Mouse (Mus musculus): ENCODE measurements around the gene Lmntd2.
A peak's percentile ranks its signal among the peaks of the same experiment; 100 is the strongest.
"Not testable (repeated sequence)": the region's sequence is repeated elsewhere in the genome, so short reads cannot be mapped to it uniquely, and the experiment has no call there.

Gene Lmntd2

DNA sequence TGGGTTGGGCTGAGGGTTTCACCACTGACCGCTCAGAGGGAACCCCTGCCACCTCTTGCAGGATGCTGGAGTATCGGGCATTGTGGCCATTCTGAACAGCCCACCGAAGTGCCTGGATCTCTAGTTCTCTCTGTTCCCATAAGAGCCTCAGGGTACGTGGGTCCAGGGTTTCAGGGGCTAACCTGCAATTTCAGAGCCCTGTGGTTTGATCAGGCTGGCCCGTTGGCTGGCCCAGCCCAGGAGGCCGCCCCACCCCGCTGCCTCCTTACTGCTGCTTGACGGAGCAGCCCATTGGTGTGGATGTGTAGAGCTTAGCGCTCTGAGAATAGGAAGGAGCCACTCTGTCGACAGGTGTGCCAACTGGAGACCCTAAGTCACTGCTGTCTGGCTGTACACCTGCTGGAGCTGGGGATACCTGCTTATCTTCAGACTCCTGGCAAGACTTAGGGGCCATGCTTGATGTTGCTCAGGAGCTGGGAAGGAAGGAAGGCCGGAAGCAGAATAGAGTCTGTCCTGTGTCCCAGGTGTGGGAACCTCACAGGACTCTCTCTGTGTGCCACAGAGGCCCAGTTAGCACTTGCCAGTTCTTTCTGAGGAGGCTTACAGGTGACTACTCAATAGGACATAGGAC lies at the start of gene Lmntd2:
TSS of gene Lmntd2 (minus strand) at position 476 of the 631 bp plus-strand sequence.
- no peak for DNase-seq (ENCODE audit: low read depth, low spot score)

DNA sequence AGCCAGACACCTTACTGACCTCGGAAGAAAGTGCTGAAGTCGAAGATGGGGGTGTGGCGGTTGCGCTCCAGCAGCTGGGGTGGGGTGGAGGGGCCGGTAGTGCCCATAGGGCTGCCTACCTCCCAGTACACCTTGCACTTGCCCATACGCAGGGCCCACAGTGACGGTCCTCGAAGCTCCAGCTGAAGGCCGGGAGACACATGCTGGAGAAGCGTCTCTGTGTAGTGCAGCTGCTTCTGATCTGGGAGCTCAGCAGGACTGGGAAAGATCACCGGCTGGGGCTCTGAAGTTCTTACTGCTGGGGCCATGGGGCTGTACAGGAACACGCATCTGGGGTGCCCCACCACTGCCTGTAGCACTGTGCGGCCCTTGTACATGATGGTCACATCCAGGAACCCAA lies 49.8 kb upstream of the Lmntd2 start:
- no peak for DNase-seq (ENCODE audit: low read depth, low spot score)

DNA sequence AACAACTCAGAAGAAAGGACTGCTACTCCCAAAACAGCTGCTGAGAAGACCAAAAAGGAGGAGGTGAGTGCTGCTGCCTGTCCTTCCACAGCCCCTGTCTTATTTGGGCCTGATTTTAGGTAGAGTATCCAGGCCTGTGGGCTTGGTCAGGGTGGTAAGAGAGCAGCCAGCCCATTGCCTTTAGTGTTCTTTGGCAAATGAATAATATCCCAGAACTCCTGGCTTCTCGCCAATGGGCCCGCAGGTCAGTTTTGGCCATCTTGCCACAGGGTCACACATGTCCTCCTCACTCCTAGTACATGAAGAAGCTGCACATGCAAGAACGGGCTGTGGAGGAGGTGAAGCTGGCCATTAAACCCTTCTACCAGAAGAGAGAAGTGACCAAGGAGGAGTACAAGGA lies 47.6 kb upstream of the Lmntd2 start:
- DNase-seq (ENCODE audit: low read depth, low spot score): no peak

DNA sequence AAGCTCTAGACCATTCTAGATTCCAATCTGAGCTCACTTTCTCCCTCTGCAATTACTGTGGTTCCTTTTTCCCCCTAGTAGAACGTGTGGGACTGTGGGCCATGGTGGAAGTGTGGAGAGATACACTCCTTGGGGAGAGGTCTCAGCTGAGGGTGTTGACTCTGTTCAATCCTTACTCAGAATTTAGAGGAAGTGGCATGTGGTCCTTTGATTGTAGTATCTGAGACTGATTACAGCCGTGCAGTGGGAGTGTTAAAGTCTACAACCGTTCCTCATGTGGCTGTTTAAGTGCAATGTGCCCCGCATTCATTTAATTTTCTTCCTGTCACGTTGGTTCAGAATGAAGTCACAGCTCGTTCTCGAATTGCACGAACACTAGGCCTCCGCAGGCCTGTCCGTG lies 42.3 kb upstream of the Lmntd2 start:
- DNase-seq (ENCODE audit: low read depth, low spot score): no peak

DNA sequence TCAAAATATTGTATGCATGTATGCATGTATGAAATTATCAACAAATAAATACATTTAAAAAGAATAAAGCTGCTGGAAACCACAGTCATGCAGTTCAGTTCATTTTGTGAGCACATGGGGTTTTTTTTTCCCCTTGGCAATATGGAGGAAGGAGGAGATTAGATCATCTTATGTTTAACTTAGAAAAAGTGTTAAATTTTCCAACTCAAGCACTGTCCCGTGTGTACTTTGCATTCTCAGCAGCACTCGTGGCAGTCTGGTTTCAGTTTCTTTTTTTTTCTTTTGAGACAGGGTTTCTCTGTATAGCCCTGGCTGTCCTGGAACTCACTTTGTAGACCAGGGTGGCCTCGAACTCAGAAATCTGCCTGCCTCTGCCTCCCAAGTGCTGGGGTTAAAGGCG lies 36.6 kb upstream of the Lmntd2 start:
- DNase-seq (ENCODE audit: low read depth, low spot score): not testable (repeated sequence)

DNA sequence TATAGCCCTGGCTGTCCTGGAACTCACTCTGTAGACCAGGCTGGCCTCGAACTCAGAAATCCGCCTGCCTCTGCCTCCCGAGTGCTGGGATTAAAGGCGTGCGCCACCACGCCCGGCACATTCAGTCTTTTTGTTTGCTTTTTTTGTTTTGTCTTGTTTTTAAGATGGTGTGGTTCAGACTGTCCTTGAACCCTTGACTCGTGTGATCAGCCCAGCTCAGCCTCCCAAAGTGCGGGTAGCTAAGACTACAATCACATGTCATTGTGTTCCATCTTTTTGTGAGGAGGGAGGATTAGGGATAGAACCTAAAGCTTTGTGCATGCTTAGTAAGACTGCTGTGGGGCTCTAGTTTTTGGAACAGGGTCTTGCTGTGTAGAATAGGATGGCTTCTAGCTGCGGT lies 17.7 kb upstream of the Lmntd2 start:
- peak; percentile 70 for DNase-seq (ENCODE audit: low read depth, low spot score)

DNA sequence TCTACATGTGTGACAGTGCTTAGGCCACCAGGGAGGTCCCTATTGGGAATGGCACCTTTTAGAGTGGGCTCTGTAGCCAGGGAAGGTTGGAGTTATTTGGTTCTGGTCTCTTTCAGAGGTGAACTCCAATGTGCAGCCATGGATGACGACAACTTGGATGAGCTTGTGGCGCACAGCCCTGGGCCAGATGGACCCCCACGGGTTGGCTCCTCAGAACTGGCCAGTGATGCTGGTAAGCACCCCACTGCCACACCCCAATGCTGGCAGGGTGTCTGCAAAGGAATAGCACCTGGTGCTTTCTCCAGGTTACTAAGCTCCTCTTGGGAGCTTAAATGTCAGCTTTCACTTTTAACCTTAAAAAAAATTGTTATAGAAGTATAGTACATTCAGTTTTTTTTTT lies 17.2 kb upstream of the Lmntd2 start:
- no peak for DNase-seq (ENCODE audit: low read depth, low spot score)

DNA sequence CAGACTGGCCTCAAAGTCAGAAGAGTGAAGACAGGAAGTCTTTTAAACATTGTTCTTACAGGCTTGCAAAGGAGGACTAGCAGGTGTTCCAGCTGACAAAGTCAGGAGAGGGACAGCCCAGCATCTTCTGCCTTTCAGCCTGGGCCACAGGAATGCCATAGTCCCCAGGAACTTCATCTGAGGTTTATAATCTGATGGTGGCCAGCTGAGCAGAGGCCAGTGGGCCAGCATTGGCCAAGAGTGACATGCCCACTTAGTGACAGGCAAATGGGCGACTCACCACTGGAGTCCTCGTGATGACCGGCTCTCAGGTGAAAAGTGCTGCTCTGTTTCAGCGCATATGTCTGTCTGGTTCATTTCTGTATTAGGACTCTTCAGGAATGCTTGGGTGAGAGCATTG lies 16.7 kb upstream of the Lmntd2 start:
- no peak for DNase-seq (ENCODE audit: low read depth, low spot score)

DNA sequence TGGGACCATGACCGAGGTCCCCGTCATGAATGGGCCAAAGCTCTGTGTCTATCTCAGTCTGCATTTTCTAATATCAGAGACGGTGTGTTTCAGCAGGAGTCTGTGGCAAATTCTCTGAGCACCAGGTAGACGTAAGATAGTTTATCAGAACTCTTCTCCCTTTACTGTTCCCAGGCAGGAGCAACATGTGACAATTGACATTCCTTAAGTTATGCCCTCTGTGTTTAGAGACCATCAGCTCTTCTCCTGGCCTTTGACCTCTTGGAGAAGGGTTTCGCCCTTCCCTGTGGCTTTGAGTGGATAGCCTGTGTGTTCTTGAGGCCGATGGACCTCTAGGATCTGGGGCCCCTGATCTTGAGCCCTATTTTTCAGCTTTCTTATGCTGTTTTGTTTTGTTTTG lies 15.8 kb upstream of the Lmntd2 start:
- DNase-seq (ENCODE audit: low read depth, low spot score): no peak

DNA sequence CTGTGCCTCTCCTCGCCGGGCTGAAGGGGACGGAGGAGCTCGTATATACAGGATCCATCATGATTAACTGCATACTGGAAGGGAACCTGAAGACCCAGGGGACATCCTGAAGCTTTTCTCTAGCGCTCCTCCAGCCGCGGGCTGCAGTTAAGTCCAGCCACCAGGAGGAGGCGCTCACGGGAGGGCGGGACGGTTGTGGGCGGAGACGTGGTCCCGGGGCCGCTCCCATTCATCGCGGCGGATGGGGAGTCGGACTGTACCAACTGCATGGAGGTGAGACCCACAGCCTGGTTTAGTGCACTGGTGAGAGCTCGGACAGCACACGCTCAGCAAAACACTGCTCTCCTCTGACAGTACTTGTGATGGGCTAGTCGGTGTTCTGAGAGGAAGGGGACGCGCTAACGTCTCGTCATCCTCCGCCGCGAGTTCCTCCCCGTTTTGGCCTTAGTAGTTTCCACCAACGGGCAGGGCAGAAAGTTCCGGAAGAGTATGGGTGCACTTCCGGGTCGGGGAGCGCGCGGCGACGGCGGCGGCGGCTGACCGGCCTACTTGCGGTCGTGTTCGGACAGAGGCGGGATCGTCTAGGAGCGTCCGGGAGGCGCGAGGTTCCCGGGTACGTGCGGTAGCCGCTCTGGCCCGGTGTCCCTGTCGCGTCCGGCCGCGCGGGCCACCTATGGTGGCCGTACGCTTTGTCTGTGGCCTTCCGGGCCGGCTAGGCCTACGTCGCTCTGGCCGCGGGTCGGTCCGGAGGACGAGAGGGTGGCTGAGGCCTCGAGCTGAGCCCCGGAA lies 14.6 kb upstream of the Lmntd2 start, which contains the start of gene Phrf1:
TSS of gene Phrf1 (plus strand) at position 506 of the 789 bp plus-strand sequence.
- DNase-seq (ENCODE audit: low read depth, low spot score): peak; percentile 94

DNA sequence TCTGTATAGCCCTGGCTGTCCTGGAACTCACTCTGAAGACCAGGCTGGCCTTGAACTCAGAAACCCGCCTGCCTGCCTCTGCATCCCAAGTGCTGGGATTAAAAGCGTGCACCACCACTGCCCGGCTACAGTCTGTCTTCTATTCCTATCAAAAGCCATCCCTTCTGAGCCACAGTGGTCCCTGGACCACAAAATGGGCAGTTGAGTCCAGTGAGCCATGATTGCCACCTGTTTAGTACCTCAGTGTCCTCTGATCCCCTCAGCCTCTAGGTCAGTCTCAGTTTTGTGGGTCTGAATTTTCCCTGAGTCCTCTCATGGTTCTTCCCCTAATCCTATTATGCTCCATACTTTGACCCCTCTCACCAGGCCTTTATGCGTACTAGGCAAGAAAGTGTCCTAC lies 13.9 kb upstream of the Lmntd2 start:
- DNase-seq (ENCODE audit: low read depth, low spot score): no peak

DNA sequence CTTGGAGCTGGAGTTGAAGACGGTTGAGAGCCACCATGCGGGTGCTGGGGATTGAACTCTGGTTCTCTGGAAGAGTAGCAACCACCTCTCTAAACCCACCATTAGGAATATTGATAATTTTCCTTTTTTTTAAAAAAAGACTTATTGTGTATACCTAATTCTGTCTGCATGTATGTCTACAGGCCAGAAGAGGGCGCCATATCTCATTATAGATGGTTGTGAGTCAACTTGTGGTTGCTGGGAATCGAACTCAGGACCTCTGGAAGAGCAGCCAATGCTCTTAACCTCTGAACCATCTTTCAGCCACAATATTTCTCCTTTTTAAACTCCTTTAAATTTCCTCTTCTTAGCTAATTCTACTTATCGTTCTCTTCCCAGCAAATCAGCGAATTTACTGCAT lies 12.7 kb upstream of the Lmntd2 start:
- peak; percentile 48 for DNase-seq (ENCODE audit: low read depth, low spot score)

DNA sequence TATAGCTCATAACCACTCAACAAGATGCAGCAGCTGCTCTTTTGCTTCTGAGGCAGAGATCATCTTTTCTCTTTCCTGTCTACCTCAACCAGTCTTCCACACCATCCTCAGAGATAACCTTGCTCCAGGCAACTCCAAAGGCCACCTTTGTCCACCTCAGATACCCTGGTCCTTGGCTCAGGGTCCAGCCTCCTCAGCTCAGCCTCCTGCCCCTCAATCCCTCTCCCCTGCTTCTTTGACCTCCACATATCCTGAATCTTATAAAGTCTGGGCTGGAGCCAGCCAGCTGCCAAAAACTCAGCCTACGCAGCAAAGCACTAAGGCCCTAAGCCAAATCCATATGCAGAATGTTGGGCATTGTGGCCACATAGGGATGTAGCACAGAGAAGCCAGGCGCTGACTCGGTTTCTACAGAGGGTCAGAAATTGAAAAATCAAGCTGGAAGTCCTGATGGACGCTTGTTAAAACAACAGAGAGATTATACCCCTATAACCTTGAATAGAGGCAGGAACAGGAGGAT lies 8.9 kb upstream of the Lmntd2 start:
- no peak for DNase-seq (ENCODE audit: low read depth, low spot score)

DNA sequence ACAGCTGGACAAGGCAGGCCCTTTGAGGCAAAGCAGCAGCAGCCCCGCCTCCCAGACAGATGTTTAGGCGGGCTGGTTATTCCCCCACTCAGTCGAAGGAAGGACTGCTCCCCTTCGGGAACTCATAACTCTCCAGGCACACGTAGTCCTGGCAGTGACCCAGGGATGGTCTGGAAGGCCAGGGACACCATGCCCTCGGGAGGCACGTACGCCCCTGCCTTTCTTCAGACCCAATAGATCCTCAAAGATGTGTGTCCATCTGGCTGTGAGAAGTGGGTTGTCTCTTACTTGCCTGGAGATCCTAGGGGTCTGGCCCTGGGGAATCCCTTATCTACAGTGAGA lies 8.2 kb upstream of the Lmntd2 start:
- no peak for DNase-seq (ENCODE audit: low read depth, low spot score)

DNA sequence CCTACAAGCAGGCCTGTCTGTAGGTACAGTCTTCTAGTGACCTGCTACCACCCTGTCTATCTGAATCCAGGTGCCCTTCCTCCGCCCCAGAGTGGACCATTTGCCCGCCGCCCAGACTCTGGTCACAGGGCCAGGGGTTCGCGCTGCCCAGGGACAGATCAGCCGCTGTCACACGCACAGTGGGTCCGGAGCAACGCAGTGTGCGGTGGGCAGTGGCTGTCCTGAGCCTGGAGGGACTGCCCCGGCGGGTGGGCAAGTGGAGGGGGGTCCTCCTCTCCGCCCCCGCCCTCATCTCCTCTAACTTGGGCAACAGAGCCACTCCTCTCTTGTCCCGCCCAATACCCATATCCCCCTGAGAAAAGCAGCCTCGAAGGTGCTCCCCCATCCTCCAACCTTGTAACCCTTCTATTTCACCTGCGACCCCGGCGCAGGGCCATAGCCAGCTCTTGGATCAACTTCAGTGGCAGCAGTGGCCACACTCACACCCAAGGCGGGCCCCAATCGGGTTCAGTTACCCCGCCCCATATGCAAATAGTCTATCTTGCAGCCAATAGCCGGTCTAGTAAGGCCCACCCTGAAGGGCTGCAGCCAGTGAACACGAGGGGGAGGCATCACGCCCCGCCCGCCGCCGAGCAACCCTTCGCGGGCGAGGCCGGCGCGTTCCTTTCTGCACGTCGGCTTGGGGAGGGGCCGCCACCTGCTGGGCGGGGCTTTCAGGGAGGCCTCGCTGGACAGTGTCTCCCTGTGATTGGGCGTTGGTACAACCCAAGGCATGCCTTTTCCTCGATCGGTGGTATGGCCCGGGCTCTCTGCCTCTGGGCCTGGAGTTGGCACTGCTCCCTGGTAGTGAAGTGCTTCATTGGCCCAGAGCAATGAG lies 7.6 kb upstream of the Lmntd2 start:
- DNase-seq (ENCODE audit: low read depth, low spot score): peak; percentile 99

DNA sequence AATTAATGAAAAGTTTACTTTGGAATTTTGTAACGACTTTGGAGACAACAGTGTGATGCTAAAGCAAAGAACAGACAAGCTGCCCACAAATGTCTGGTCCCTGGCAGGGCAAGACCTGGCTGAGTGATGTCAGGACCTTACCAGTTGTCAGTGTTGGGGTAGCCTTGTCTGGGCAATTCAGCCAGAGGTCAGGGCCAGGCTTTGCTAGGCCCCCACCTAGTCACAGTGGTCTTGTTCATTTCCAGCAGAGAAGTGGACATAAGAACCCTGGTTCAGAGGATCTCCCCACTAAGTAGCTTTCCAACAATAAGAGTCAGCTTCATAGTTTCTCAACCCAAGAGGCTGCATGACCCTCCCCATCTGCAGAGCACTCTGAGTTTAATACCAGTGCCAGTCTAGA lies 6.5 kb upstream of the Lmntd2 start:
- no peak for DNase-seq (ENCODE audit: low read depth, low spot score)

DNA sequence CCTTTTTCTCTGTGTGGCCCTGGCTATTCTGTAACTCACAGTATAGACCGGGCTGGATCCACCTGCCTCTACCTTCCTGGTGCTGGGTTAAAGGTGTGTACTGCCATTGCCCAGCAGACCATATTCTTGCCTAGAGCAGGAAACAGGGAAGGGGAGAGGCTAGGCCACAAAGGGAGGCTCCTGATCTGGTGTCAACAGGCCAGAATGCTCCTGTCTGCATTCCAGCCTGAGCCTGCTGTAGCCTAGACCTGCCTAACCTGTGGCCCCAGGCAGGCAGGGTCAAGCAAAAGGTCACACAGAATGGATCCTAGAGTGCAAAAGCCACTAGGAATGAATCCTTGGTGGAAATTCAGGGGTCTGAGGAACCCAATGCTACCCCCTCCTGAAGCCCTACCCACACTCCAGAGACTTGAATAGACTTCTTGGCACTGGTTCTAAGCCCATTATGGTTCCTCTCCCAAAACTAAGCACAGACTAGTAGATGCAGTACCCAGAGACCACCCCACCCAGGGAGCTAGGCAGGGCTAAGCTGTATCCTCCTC lies 5.7 kb upstream of the Lmntd2 start:
- peak; percentile 62 for DNase-seq (ENCODE audit: low read depth, low spot score)

DNA sequence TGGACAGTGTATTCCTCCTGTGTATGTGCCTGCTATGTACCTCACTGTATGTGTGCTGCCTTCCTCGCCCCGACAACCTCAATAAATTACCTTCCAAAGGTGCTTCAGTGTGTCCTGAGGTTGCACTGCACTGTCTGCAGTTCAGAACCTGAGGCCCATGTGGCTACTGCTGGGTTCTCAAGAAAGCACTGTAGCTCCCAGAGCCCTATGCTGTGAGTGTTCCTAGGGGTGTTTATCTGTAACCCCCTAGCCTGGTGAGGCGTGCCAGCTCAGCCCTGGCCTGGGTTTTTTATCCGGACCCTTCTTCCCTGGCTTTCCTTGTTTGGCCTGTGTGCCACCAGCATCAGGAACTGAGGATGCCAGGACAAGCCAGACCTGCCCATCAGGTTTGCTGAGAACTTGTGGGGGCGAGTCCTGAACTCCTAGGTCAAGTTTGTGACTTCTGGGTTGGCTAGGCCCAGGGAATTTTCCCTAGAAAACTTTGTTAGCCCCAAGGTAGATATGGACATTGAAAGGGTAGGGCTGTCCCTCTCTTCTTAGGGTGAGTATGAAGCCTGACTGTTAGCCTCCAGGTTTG lies 4.8 kb upstream of the Lmntd2 start:
- no peak for DNase-seq (ENCODE audit: low read depth, low spot score)

DNA sequence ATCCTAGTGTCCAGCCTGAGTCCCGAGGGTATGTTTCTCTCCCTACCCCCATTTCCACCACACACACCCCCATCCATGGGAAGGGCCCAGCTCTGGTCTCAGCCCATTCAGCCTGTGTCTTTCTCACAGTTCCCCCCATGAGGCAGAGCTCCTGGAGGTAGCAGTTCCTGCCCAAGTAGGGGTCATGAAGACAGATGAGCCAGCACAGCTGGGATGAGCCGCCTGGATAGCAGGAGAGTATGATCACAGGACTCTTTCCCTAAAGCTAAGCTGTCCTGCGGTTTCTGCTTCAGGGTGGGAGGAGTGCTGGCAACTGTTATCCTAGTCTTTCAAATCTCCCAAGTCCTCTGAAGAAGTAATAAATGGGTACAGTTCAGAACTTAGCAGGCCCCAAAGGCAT lies 4.3 kb upstream of the Lmntd2 start:
- no peak for DNase-seq (ENCODE audit: low read depth, low spot score)

DNA sequence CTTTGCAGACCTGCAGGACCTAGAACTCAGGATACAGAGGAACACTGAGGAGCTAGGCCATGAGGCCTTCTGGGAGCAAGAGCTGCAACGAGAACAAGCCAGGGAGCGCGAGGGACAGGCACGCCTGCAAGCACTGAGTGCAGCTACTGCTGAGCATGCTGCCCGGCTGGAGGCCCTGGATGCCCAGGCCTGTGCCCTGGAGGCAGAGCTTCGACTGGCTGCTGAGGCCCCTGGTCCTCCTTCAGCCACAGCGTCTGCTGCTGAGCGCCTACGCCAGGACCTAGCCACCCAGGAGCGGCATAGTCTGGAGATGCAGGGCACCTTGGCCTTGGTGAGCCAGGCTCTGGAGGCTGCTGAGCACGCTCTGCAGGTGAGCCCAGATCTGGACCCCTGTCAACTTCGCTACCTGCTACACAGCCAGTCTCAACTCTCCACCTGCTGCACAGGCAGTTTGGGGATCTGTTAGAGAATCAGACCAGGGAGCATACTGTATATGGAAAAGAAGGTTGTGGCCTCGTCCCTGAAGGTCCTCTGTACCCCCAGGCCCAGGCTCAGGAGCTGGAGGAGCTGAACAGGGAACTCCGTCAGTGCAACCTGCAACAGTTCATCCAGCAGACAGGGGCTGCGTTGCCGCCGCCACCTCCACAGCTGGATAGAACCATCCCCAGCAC lies 3.6 kb upstream of the Lmntd2 start:
- no peak for DNase-seq (ENCODE audit: low read depth, low spot score)

DNA sequence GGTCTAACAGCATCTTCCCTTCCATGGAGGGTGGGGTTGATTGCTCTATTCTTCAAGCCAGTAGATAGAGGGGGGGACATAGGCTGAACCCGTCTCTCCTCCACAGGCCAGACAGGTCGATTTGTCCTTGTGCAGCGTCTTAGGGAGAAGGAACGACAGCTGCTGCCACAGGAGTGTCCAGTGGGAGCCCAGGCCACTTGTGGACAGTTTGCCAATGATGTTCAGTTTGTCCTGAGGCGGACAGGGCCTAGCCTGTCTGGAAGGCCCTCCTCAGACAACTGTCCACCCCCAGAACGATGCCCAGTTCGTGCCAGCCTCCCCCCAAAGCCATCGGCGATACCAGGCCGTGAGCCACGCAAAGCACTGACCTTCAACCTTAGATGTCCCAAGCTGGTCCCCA lies 3.0 kb upstream of the Lmntd2 start:
- no peak for DNase-seq (ENCODE audit: low read depth, low spot score)
